Mouse (Mus musculus): ENCODE data around the gene Calm1. TPM values are rescaled to one million over a fixed set of nuclear protein-coding genes. Genes with fewer than 3 reads are reported as not detected.

The Calm1 gene
- polyA plus RNA-seq, 1 experiment from 2014 or later: 1,734 TPM

DNA sequence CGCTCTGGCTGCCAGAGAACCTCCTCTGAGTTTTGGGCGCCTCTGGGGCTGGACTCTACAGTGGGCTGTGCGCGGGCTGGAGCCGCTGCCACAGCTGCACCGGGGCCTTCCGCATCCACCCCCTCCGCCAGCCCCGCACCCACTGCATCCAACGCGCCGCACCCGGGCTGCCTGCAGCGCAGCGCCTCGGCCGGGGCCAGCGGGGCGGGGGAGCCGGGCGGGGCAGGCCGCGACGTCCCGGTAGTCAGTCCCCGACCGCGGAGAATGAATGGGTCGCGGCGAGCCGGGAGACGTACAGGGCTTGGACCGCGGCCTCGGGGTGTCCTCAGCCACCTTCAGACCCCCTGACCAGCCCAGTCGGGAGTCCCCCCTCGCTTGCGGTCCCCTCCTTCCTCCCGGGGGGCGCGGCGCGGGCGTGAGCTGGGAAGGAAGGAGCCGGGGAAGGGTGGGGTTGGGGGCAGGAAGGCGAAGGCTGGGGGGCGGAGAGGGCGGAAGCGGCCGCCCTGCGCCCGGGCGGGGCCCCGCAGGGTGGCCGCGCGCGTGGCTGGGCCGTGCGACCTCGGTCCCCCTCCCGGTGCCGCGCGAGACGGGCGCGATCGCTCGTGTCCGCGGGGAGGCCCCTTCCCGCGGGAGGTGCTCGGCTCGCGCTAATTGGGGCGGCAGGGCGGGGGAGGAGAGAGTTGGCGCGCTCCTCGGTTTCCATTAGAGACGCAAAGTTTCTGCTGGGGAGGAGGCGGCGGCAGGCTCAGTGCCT is 833 bp downstream of the Calm1 start:
- 0 out of 2 replicates have a peak, but pooled peaks cover 7% of the 10 kb centered on the region for H3K27me3 ChIP-seq
- peak overlapping the region; percentile 99 for H3K9ac ChIP-seq (replicated peaks)
- H3K36me3 ChIP-seq: peaks cover 26% of the 10 kb centered on the region
- WGBS: under 1% methylated on average over 73 of the region's 86 CpGs
- H3K4me1 ChIP-seq: peaks cover 28% of the 10 kb centered on the region
- H3K4me2 ChIP-seq (replicated peaks): peak overlapping the region; percentile 96
- H3K9me3 ChIP-seq: no peaks in the 10 kb centered on the region
- peak; percentile 71 for ATAC-seq (ENCODE audit: low FRiP score, low read depth)
- peak overlapping the region; percentile 82 for H3K27ac ChIP-seq (replicated peaks)
- peak overlapping the region; percentile 100 for H3K4me3 ChIP-seq

DNA sequence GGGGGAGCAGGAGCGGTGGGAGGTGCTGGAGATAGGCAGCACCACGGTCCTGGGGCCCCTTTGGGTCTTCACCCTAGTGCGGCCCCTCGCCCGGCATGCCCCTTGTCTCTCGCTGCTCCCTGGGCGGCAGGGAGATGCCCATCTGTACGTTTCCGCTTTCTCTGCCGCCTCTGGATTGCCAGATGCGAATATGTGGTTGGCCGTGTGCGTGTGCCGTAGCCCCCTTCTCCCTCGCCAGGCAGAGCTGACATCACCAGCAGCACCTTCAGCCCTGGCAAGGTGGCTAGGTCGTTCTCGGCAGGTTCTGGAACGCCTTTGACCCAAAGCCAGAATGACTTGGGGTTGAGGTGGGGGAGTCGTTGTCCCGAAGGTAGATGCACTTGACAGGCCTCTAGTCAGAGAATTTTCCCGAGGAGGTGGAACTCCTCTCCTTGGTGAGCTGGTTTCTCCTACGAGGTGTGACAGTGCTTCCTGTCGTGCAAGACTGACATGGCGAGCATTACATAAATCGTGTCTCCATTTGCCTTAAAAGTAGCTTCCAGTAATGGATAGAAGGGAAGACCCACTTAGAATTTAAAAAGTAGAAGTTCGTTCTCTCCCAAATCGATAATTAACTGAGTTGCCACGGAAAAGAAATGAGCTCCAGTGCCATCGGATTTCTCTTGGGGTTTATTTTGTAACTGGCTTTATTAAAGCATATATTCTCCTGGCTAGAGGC is 1.6 kb downstream of the Calm1 start:
- Histone ChIP-seq H3K4me3 (peak overlapping the region; percentile 100), H3K4me1 (peaks cover 28% of the 10 kb centered on the region), H3K9me3 (no peaks in the 10 kb centered on the region), H3K36me3 (peaks cover 34% of the 10 kb centered on the region), H3K4me2 (replicated peaks) (peak overlapping the region; percentile 96), H3K9ac (replicated peaks) (peak overlapping the region; percentile 99), H3K27ac (replicated peaks) (peak overlapping the region; percentile 82), H3K27me3 (0 out of 2 replicates have a peak, but pooled peaks cover 7% of the 10 kb centered on the region)
- 9% methylated on average over 27 of the region's 29 CpGs for WGBS
- ATAC-seq (ENCODE audit: low FRiP score, low read depth): peak; percentile 24

DNA sequence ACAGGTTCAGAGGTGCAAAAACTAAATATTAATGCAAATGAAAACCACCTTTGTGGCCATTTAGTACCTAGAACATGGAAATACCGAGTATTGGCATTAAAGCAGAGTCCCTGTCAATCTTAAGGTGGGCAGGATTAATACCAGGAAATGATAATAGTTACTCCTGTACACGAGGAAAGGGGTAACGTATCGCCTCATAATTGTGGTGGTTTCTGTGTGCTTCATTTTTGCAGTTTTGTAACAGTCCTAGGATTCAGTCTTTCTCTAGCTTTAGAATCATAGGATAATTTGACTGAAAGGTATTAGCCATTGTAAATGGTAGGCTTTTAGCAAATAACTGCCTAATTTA is 2.1 kb downstream of the Calm1 start:
- no peak overlapping the region for H3K27ac ChIP-seq (replicated peaks)
- peak overlapping the region; percentile 99 for H3K9ac ChIP-seq (replicated peaks)
- peaks cover 39% of the 10 kb centered on the region for H3K36me3 ChIP-seq
- peak overlapping the region; percentile 100 for H3K4me3 ChIP-seq
- no peaks in the 10 kb centered on the region for H3K9me3 ChIP-seq
- peak overlapping the region; percentile 96 for H3K4me2 ChIP-seq (replicated peaks)
- H3K4me1 ChIP-seq: peaks cover 28% of the 10 kb centered on the region
- 46% methylated on average over 4 of the region's 4 CpGs for WGBS
- H3K27me3 ChIP-seq: 0 out of 2 replicates have a peak, but pooled peaks cover 6% of the 10 kb centered on the region
- no peak for ATAC-seq (ENCODE audit: low FRiP score, low read depth)

DNA sequence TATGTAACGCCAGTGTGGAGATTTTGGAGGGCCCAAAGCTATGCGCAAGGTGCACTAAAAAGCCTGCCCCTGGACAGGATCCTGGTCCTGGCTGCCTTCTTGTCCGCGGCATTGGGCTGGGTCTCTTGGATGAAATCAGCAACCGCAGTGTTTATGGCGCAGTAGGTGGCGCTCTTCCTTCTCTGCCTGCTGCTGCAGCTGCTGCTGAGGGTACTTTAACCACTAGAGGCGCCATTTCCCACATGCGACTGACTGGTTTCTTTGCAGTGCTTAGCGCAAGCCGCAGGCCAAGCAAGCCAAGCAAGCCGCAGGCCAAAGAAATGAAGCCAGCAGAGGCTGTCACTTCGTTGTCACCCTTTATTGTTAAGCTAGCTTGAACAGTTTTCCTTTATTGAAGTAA is 2.6 kb downstream of the Calm1 start:
- Histone ChIP-seq H3K27ac (replicated peaks) (peak overlapping the region; percentile 17; the same call in 1 of the 2 replicates), H3K9me3 (no peaks in the 10 kb centered on the region), H3K9ac (replicated peaks) (peak overlapping the region; percentile 99), H3K4me3 (peak overlapping the region; percentile 100), H3K36me3 (peaks cover 44% of the 10 kb centered on the region), H3K4me1 (peaks cover 28% of the 10 kb centered on the region), H3K4me2 (replicated peaks) (peak overlapping the region; percentile 96), H3K27me3 (0 out of 2 replicates have a peak, but pooled peaks cover under 1% of the 10 kb centered on the region)
- 1% methylated on average over 13 of the region's 13 CpGs for WGBS
- peak; percentile 24 for ATAC-seq (ENCODE audit: low FRiP score, low read depth)

DNA sequence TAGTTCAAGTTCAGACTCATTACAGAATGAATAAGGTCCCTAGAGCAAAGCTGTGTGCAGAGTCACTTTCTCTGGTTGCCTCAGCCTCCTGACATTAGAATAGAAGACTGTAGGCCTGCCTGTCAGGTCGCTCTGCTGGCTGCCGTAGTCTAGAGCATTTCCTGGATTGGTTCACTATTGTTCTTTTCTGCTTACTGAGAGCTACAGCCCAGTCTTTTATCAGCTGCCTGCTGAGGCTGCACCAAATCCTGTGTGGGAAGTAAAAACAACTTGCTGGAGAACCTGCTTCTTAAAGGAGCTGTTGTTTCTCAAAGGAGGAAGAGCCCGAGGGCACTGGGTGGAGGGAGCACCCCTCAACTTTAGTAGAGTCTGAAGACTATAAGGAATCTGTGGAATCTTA is 4.5 kb downstream of the Calm1 start:
- Histone ChIP-seq H3K36me3 (peaks cover 63% of the 10 kb centered on the region), H3K27ac (replicated peaks) (no peak overlapping the region)

DNA sequence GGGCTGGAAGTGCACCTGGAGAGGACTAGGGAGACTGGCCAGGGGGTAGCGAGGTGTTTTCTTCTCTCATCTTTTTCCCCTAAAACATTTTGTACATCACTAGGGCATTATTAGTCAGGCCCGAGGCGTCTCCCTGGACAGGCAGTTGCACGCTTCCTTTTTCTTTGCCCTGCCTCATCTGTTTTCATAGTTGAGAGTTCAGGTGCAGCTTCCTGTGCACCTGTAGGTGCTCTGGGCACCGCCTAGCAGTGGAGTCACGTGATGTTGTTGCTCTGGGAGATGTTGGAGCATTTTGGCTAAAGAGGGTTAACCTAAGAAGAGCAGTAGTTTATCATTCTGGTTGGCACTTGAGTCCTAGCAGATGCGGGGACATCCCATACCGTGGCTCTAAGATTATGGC is 5.9 kb downstream of the Calm1 start:
- peaks cover 73% of the 10 kb centered on the region for H3K36me3 ChIP-seq
- H3K9ac ChIP-seq (replicated peaks): no peak overlapping the region
- H3K27me3 ChIP-seq: no peaks in the 10 kb centered on the region
- no peak overlapping the region for H3K27ac ChIP-seq (replicated peaks)
- peaks cover 25% of the 10 kb centered on the region for H3K4me1 ChIP-seq
- no peaks in the 10 kb centered on the region for H3K9me3 ChIP-seq
- no peak for ATAC-seq (ENCODE audit: low FRiP score, low read depth)
- WGBS: 92% methylated on average over 8 of the region's 8 CpGs
- H3K4me3 ChIP-seq: no peak overlapping the region
- H3K4me2 ChIP-seq (replicated peaks): no peak overlapping the region

More for the DNA sequence above, 4.5 kb downstream of the Calm1 start:
- Histone ChIP-seq H3K9ac (replicated peaks) (0 out of 2 replicates have a peak overlapping the region, but pooled peaks have one; percentile 20), H3K4me2 (replicated peaks) (no peak overlapping the region), H3K4me3 (no peak overlapping the region), H3K9me3 (no peaks in the 10 kb centered on the region), H3K4me1 (peaks cover 26% of the 10 kb centered on the region), H3K27me3 (no peaks in the 10 kb centered on the region)
- ATAC-seq (ENCODE audit: low FRiP score, low read depth): no peak
- 74% methylated on average over 3 of the region's 3 CpGs for WGBS

DNA sequence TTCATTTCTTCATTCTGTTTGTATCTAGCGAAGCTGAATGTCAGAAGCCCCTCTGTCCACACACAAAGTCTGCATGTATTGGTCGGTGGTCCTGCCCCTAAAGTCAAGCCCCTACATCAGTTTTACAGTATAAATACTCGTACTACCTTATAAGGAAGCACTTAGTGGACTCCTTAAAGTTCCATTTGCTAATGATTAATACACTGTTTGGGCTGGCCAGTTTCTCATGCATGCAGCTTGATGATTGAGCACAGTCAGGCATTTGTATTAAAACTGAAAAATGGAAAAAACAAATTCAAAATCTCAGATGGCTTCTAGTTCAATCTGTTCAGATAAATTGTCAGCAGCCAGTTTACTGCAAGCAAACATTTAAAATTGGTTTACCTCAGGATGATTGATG is 7.3 kb downstream of the Calm1 start:
- Histone ChIP-seq H3K4me1 (peaks cover 20% of the 10 kb centered on the region), H3K9ac (replicated peaks) (no peak overlapping the region), H3K36me3 (peaks cover 73% of the 10 kb centered on the region), H3K4me2 (replicated peaks) (no peak overlapping the region), H3K4me3 (no peak overlapping the region), H3K27me3 (no peaks in the 10 kb centered on the region), H3K9me3 (no peaks in the 10 kb centered on the region), H3K27ac (replicated peaks) (no peak overlapping the region)
- no peak for ATAC-seq (ENCODE audit: low FRiP score, low read depth)
- 91% methylated on average over 3 of the region's 3 CpGs for WGBS

DNA sequence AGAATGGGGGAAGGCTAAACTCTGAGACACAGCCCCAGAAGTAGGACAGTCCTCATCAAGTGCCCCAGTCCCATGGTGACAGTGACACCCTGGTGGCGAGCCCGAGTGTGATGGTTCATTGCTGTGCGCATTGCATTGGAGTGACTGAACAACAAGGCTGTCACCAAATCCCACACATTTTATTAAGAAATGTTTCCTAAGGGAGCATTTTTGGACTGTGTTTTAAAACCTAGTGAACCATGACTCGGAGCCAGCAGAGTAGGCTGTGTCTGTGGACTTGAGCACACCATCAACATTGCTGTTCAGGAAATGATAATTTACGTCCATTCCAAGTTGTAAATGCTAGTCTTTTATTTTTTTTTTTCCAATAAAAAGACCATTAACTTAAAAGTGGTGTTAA is 7.7 kb downstream of the Calm1 start:
- H3K4me1 ChIP-seq: peaks cover 19% of the 10 kb centered on the region
- no peak overlapping the region for H3K27ac ChIP-seq (replicated peaks)
- WGBS: 96% methylated on average over 5 of the region's 5 CpGs
- peaks cover 73% of the 10 kb centered on the region for H3K36me3 ChIP-seq
- no peak for ATAC-seq (ENCODE audit: low FRiP score, low read depth)
- no peaks in the 10 kb centered on the region for H3K9me3 ChIP-seq
- H3K27me3 ChIP-seq: no peaks in the 10 kb centered on the region
- H3K9ac ChIP-seq (replicated peaks): no peak overlapping the region
- H3K4me2 ChIP-seq (replicated peaks): no peak overlapping the region
- H3K4me3 ChIP-seq: no peak overlapping the region

DNA sequence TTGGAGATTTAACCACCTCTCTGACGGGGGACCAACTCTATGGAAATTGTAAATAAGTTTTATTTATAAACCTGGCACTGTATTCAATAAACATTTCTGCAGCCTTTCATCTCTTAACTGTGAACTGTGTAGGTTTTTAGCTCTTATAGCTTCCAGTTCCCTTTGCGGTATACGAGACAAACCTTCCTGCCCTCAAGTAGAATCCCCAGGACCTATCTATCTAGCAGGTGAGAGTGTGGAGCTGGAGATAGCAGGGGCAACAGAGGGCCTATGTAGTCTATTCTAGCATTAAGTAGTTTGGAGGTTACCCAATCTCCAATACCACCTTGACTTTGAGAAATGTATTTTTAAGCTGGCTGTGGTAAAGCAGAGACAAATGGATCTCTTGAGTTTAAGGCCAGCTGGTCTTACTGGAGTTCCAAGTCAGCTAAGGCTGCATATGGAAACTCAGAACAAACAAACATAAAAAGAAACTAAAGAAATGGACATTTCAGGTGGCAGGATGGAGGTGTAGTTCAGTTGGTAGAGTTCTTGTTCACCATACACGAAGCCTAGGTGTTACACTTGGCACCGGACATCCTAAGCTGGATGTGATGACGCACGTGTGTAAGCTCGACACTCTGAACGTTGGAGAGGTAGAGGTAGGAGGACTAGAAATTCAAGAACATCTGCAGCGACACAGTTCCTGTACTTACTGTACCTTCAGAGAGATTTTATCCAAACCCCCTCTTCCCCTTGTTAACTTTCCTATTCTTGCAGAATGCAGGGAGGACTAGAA is 10.7 kb downstream of the Calm1 start:
- Histone ChIP-seq H3K4me2 (replicated peaks) (no peak overlapping the region), H3K4me3 (no peak overlapping the region), H3K4me1 (0 out of 2 replicates have a peak, but pooled peaks cover 5% of the 10 kb centered on the region), H3K27ac (replicated peaks) (peak overlapping the region; percentile 44; the same call in 1 of the 2 replicates), H3K9me3 (peaks cover 6% of the 10 kb centered on the region; the same call in 1 of the 2 replicates), H3K9ac (replicated peaks) (no peak overlapping the region), H3K36me3 (peaks cover 48% of the 10 kb centered on the region), H3K27me3 (no peaks in the 10 kb centered on the region)
- ATAC-seq (ENCODE audit: low FRiP score, low read depth): no peak
- WGBS: 95% methylated on average over 10 of the region's 10 CpGs

DNA sequence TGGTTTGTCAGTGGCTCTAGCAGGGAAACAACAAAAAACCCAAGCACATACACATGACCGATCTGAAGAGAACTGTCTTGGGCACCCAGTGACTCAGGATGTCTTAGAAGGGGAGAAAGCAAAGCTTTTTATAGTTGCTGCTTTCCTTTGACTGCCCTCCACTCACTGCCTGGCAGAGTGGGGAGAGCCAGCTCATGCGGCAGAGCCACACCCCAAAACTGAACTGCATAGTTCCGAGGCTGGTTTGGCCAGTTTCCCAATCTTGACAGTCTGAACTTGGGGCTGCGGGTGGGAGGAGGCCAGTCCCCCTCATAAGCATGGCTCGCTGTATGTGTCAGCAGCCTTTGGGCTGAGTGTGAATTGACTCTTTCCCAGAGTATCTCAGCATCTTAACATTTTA is 11.7 kb downstream of the Calm1 start:
- Histone ChIP-seq H3K27me3 (no peaks in the 10 kb centered on the region), H3K36me3 (peaks cover 37% of the 10 kb centered on the region), H3K27ac (replicated peaks) (peak overlapping the region; percentile 11), H3K4me1 (0 out of 2 replicates have a peak, but pooled peaks cover 5% of the 10 kb centered on the region), H3K9me3 (peaks cover 6% of the 10 kb centered on the region; the same call in 1 of the 2 replicates), H3K4me3 (no peak overlapping the region), H3K4me2 (replicated peaks) (no peak overlapping the region), H3K9ac (replicated peaks) (no peak overlapping the region)
- 79% methylated on average over 5 of the region's 5 CpGs for WGBS
- ATAC-seq (ENCODE audit: low FRiP score, low read depth): no peak; the same call in 1 of the 2 replicates

DNA sequence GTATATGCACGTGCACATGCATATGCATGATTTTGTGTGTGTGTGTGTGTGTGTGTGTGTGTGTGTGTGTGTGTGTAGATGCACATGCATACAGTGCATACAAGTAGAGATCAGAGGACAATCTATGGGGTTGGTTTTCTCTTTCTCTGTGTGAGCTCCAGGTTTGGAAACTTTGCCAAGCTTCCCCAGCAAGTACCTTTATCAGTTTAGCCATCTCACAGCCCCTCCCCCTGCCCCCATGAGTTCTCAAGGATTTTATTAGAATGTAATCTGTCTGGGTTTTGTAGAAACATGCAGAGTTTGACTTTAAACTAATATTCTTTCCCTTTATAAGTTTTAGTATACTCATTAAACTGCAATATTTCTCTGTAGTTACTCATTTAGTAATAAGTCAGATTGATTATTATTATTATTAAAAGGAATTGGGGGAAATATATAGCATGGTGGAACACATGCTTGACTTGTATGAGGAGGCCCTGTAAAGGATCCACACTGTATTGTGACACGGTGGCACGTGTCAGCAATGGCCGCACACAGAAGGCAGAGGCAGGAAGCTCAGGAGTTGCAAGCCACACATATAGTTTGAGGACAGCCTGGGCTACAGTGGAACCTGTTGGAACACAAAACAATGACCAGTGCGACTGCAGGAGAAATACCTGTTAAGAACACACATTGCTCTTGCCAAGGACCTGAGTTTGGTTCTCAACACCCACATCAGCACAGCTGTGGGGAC is 12.4 kb downstream of the Calm1 start:
- Histone ChIP-seq H3K9me3 (peaks cover 6% of the 10 kb centered on the region; the same call in 1 of the 2 replicates), H3K4me1 (0 out of 2 replicates have a peak, but pooled peaks cover 5% of the 10 kb centered on the region), H3K27me3 (no peaks in the 10 kb centered on the region), H3K9ac (replicated peaks) (no peak overlapping the region), H3K27ac (replicated peaks) (peak overlapping the region; percentile 11), H3K4me2 (replicated peaks) (no peak overlapping the region), H3K36me3 (peaks cover 31% of the 10 kb centered on the region), H3K4me3 (no peak overlapping the region)
- ATAC-seq (ENCODE audit: low FRiP score, low read depth): no peak
- WGBS: 93% methylated on average over 5 of the region's 5 CpGs

All from midbrain, embryonic 12.5 days (tissue).